Mouse (Mus musculus) liver, embryonic 13.5 days (tissue): ENCODE results near the gene Ephb4. TPM values are rescaled to one million over a fixed set of nuclear protein-coding genes. Genes with fewer than 3 reads are reported as not detected.

Source experiments
- ATAC-seq: fragments of 200-750 bp; cut with Nextera tagmentation; 2 replicates; pipeline ENCODE4 v1.8.0; 2017; ENCODE audit warnings: low read depth, mild to moderate bottlenecking, moderate number of reproducible peaks, moderate library complexity
- DNase-seq: peaks from one replicate; pipeline ENCODE4 v3.0.0; 2022
- H3K27ac ChIP-seq: fragments of 300-500 bp; sonication (generic); 2 replicates; pipeline ENCODE4 v1.5.1; 2015; ENCODE audit warnings: moderate library complexity, mild to moderate bottlenecking, inconsistent platforms
- H3K27me3 ChIP-seq: fragments of 300-500 bp; sonication (generic); 2 replicates; pipeline ENCODE4 v1.6.1; 2015; ENCODE audit warnings: mild to moderate bottlenecking, inconsistent platforms
- H3K36me3 ChIP-seq: fragments of 300-500 bp; sonication (generic); 2 replicates; pipeline ENCODE4 v1.6.1; 2015; ENCODE audit warnings: mild to moderate bottlenecking, inconsistent platforms
- H3K4me1 ChIP-seq: fragments of 300-500 bp; sonication (generic); replicated peaks from 2 replicates; pipeline ENCODE4 v1.6.1; 2015; ENCODE audit warnings: inconsistent platforms
- H3K4me2 ChIP-seq: fragments of 300-500 bp; sonication (generic); 2 replicates; pipeline ENCODE4 v1.6.1; 2015; ENCODE audit warnings: inconsistent platforms, mild to moderate bottlenecking, moderate library complexity
- H3K4me3 ChIP-seq: fragments of 300-500 bp; sonication (generic); replicated peaks from 2 replicates; pipeline ENCODE4 v1.5.1; 2015; ENCODE audit warnings: mild to moderate bottlenecking, inconsistent platforms
- H3K9ac ChIP-seq: fragments of 300-500 bp; sonication (generic); 2 replicates; pipeline ENCODE4 v1.6.1; 2015; ENCODE audit warnings: mild to moderate bottlenecking, inconsistent platforms
- H3K9me3 ChIP-seq: fragments of 300-500 bp; sonication (generic); replicated peaks from 2 replicates; pipeline ENCODE4 v1.6.1; 2016; ENCODE audit warnings: inconsistent platforms
- WGBS: fragments of 180-500 bp; shearing (Covaris S2); methylation state at CpG from one replicate; pipeline ENCODE4 v1.1.7; 2015; ENCODE audit not compliant: insufficient replicate concordance; 5-methylcytosine and 5-hydroxymethylcytosine counted together
- polyA plus RNA-seq: library from polyadenylated mRNA; unstranded; fragments of >200 nt; fragmentation: Nextera tagmentation; extraction: Ambion mirVana; gene quantifications from 2 replicates; pipeline ENCODE4 v1.2.1, GENCODE M21; 2015

The Ephb4 gene
- polyA plus RNA-seq, 1 experiment from 2014 or later, result 5.6 TPM

- H3K4me2 ChIP-seq, result peak within 1 kb of the TSS; percentile 82
- H3K36me3 ChIP-seq, result peaks cover 20% of the 10 kb centered on the region
- no peaks in the 10 kb centered on the region for H3K27me3 ChIP-seq
- peak; percentile 66 for DNase-seq
- no peaks in the 10 kb centered on the region for H3K9me3 ChIP-seq
- peak; percentile 66 for ATAC-seq
- peak within 1 kb of the TSS; percentile 62 for H3K27ac ChIP-seq
- H3K4me3 ChIP-seq, result peak within 1 kb of the TSS; percentile 63
- 33% methylated on average over 30 of the region's 30 CpGs for WGBS
- H3K9ac ChIP-seq, result peak within 1 kb of the TSS; percentile 76
- H3K4me1 ChIP-seq, result peaks cover 63% of the 10 kb centered on the region
Measured at GRCm38 (mm10) chr5:137314193-137315083, 35.5 kb upstream of the Ephb4 start, which contains the start of gene Trip6. TSS of gene Trip6 (minus strand) at chr5:137314404.

DNA sequence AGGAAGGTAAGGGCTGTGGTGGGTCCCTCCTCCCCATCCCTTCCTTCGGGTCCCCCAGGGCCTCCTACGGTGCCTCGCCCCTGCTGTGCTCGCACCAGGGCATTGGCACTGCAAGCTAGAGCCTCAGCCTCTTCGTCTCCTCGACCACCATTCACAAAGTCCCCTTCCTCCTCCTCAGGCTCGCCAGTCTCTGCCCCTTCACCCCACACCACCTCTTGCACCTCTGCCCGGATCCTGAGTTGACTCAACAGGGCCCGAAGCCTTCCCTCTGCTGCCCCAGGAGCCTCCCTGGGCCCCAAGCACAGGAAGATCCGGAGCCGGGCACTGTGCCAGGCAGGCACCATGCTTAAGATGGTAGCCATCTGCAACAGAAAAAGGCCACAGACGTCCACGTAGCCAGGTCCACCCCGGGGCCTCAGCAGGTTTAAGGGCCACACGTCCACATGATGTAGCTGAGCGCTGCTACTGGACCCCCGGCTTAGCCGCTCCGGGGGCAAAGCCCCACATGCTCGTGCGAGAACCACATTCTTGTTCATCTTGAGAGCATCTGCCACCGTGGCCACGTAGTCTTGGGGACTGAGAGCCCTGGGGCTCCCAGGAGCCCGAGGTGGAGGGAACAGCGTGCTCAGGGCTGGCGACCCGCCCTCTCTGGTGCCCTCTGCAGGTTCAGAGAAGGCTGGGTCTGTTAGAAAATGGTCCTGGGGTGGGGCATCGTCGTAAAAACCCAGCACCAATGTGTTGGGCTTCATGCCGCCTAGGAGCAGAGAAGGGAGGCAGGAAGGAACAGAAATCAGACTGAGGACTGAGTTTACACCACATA lies 34.6 kb upstream of the Ephb4 start:
- Histone ChIP-seq H3K9ac (peak overlapping the region; percentile 76; the same call in 1 of the 2 replicates), H3K4me2 (no peak overlapping the region)

DNA sequence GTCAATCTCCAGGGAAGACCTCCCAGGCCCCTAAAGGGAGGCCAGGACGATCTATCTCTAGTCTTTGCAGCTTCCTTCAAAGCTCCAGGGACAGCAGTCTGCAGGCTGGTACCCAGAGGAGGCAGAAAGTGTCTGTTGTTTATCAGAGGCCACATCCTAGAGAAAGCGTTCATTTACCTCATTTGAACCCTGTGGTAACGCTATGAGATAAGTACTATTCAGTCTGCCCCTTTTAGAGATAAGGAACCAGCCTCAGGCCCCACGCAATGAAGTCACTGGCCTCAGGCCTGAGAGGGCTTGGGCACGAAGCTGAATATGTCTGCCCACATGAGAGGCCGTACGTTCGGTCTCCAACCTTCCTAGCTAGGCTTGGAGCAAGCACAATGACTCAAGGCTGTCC lies 32.5 kb upstream of the Ephb4 start:
- Histone ChIP-seq H3K36me3 (peaks cover 3% of the 10 kb centered on the region; the same call in 1 of the 2 replicates), H3K9me3 (no peaks in the 10 kb centered on the region), H3K27ac (no peak overlapping the region), H3K4me1 (peaks cover 58% of the 10 kb centered on the region), H3K4me3 (no peak overlapping the region), H3K4me2 (no peak overlapping the region), H3K9ac (no peak overlapping the region), H3K27me3 (no peaks in the 10 kb centered on the region)
- 34% methylated on average over 8 of the region's 8 CpGs for WGBS
- ATAC-seq (no peak), DNase-seq (no peak)

More for the DNA sequence above, 34.6 kb upstream of the Ephb4 start:
- Histone ChIP-seq H3K9me3 (no peaks in the 10 kb centered on the region), H3K36me3 (peaks cover 11% of the 10 kb centered on the region), H3K4me1 (peaks cover 63% of the 10 kb centered on the region), H3K4me3 (no peak overlapping the region), H3K27ac (no peak overlapping the region), H3K27me3 (no peaks in the 10 kb centered on the region)
- 51% methylated on average over 30 of the region's 30 CpGs for WGBS
- ATAC-seq (peak; percentile 27; the same call in 1 of the 2 replicates), DNase-seq (no peak)

GRCm38 (mm10) chr5:137318570-137318969 lies 31.3 kb upstream of the Ephb4 start:
- H3K9me3 ChIP-seq, result no peaks in the 10 kb centered on the region
- no peak overlapping the region for H3K4me3 ChIP-seq
- no peak overlapping the region for H3K4me2 ChIP-seq
- no peak overlapping the region for H3K27ac ChIP-seq
- peaks cover 4% of the 10 kb centered on the region; the same call in 1 of the 2 replicates for H3K36me3 ChIP-seq
- 71% methylated on average over 1 of the region's 1 CpGs for WGBS
- H3K27me3 ChIP-seq, result no peaks in the 10 kb centered on the region
- DNase-seq (no peak), ATAC-seq (no peak)
- no peak overlapping the region for H3K9ac ChIP-seq
- H3K4me1 ChIP-seq, result peaks cover 46% of the 10 kb centered on the region

DNA sequence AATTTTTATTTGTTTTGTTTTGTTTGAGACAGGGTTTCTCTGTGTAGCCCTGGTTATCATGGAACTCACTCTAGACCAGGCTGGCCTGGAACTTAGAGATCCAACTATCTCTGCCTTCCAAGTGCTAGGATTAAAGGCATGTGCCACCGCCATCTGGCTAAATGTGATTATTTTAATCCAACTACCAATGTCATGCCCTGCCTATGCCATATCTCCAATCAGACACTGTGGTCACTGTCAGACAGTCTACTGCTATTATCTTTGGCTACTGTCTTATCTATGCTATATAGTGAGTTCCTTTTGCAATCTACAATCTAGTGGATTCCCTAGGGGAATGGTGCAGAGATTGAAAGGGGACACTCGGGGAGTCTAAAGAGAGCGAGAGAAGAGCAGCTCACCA lies 28.9 kb upstream of the Ephb4 start:
- DNase-seq, result no peak
- Histone ChIP-seq H3K4me3 (no peak overlapping the region), H3K36me3 (peaks cover 4% of the 10 kb centered on the region; the same call in 1 of the 2 replicates), H3K4me1 (peaks cover 24% of the 10 kb centered on the region), H3K9me3 (no peaks in the 10 kb centered on the region), H3K27me3 (no peaks in the 10 kb centered on the region), H3K9ac (no peak overlapping the region), H3K4me2 (no peak overlapping the region), H3K27ac (no peak overlapping the region)
- 74% methylated on average over 3 of the region's 3 CpGs for WGBS
- ATAC-seq, result peak; percentile 75

DNA sequence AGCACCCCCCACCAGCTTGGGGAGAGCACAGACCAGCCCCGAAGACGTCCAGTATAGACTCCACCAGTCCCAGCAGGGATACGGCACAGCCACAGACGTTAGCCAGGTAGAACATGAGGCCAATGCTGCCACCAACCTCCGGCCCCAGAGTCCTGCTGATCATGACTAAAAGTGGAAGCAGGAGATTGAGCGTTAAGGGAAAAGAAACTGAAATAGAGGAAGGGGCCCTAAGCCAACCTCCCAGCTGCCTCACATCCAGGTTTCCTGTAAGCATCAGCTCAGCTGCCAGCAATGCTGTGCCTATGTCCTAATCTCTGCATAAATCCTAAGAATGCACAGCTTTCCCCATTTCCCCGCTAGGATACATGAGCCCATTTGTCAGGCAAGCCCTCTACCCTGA lies 19.0 kb upstream of the Ephb4 start:
- no peak overlapping the region for H3K4me2 ChIP-seq
- WGBS, result 56% methylated on average over 7 of the region's 7 CpGs
- no peaks in the 10 kb centered on the region for H3K9me3 ChIP-seq
- DNase-seq (no peak), ATAC-seq (no peak)
- H3K27ac ChIP-seq, result no peak overlapping the region
- H3K4me1 ChIP-seq, result peaks cover 26% of the 10 kb centered on the region
- no peaks in the 10 kb centered on the region for H3K36me3 ChIP-seq
- no peak overlapping the region for H3K9ac ChIP-seq
- H3K4me3 ChIP-seq, result no peak overlapping the region
- no peaks in the 10 kb centered on the region for H3K27me3 ChIP-seq

DNA sequence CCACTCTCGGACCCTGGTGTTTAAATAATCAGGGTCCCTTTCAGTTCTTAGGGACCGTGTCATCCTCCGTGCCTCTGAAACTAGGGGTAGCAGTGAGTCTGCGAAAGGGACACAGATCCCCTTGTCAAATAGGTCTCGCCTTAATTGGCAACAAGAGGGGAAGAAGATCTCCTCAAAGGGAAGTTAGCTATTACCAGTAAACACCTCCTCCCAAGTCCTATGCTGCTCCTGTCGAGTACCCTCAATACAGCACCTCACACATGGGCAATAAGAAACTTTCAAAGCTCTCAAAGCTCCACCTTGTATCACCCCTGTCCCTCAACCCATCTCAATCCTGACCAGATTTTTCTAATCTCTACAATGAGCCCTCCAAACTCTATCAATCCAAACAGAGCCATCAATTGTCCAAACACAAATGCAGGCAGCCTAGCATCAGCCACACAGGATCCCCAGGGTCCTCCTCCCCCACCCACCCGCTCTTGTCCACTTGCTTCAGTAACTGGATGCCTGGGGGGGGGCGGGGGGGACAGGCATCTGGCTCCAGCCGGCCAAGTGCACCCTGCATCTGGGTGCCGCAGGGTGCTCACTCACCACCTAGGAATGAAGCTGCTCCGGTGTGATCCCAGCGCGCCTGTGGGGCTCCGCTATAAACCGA lies 16.9 kb upstream of the Ephb4 start:
- Histone ChIP-seq H3K4me3 (peak overlapping the region; percentile 68), H3K9me3 (no peaks in the 10 kb centered on the region), H3K27ac (0 out of 2 replicates have a peak overlapping the region, but pooled peaks have one; percentile 23), H3K9ac (peak overlapping the region; percentile 70), H3K27me3 (no peaks in the 10 kb centered on the region), H3K4me1 (peaks cover 45% of the 10 kb centered on the region), H3K36me3 (no peaks in the 10 kb centered on the region), H3K4me2 (peak overlapping the region; percentile 91)
- WGBS, result 10% methylated on average over 15 of the region's 15 CpGs
- ATAC-seq (0 out of 2 replicates have a peak, but pooled peaks have one; percentile 2), DNase-seq (no peak)

DNA sequence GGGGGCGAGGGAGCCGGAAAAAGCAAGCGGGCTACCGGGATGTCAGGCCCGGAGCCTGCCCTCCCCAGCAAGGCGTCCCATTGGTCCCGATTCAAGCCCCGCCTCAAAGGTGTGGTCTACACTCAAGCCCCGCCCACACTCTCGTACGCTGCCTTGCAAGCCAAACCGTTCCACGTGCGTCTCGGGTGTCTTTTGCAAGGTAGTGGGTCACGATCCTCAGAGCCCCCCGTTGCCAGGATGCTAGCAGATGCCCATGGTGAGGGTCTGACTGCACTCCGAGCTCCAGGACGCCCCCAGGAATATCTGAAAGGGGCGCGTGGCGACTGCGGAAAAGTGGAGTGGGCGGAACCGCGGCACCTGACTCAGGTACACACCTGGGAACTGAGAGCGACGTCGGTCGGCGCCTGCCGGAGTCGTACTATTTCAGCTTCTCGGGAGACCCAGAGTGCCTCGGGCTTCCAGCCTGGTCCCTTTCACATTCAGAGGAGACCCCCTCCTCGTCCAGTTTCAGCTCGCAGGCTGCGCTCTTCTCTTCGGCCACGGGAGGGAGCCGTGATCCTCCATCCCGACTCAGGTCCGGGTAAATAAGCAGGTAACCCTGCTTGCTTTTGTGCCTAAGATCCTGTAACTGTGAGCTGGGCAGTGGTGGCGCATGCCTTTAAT lies 16.3 kb upstream of the Ephb4 start, which contains the start of gene Slc12a9:
Slc12a9 (minus strand) TSS at position 86 of the 663 bp plus-strand sequence.
- H3K4me3 ChIP-seq, result peak within 1 kb of the TSS; percentile 68
- H3K4me2 ChIP-seq, result peak within 1 kb of the TSS; percentile 91
- H3K36me3 ChIP-seq, result no peaks in the 10 kb centered on the region
- ATAC-seq (peak; percentile 82), DNase-seq (peak; percentile 90)
- 0 out of 2 replicates have a peak within 1 kb of the TSS, but pooled peaks have one; percentile 23 for H3K27ac ChIP-seq
- under 1% methylated on average over 44 of the region's 44 CpGs for WGBS
- H3K9ac ChIP-seq, result peak within 1 kb of the TSS; percentile 70
- H3K27me3 ChIP-seq, result no peaks in the 10 kb centered on the region
- no peaks in the 10 kb centered on the region for H3K9me3 ChIP-seq
- peaks cover 47% of the 10 kb centered on the region for H3K4me1 ChIP-seq

DNA sequence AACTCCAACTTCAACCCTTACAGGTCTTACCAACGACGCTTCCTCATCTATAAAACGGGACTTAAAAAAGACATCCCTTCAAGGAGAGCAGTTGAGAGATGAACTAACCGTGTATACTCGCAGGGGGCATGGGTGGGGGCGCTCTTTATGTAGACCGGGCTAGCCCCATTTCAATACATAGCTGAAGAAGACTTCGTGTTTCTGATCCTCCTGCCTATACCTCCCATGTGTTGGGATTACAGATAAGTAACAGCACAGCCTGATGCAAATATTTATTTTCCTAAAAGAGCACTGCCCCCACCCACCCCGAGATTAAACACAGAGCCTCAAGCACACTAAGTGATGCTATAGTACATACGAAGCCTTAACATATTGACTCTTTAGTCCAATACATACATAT lies 15.6 kb upstream of the Ephb4 start:
- no peak overlapping the region for H3K27ac ChIP-seq
- no peaks in the 10 kb centered on the region for H3K9me3 ChIP-seq
- ATAC-seq (no peak), DNase-seq (no peak)
- H3K9ac ChIP-seq, result no peak overlapping the region
- H3K36me3 ChIP-seq, result no peaks in the 10 kb centered on the region
- WGBS, result 35% methylated on average over 10 of the region's 10 CpGs
- H3K4me1 ChIP-seq, result peaks cover 54% of the 10 kb centered on the region
- H3K4me2 ChIP-seq, result peak overlapping the region; percentile 91
- peak overlapping the region; percentile 68 for H3K4me3 ChIP-seq
- peaks cover 4% of the 10 kb centered on the region; the same call in 1 of the 2 replicates for H3K27me3 ChIP-seq

DNA sequence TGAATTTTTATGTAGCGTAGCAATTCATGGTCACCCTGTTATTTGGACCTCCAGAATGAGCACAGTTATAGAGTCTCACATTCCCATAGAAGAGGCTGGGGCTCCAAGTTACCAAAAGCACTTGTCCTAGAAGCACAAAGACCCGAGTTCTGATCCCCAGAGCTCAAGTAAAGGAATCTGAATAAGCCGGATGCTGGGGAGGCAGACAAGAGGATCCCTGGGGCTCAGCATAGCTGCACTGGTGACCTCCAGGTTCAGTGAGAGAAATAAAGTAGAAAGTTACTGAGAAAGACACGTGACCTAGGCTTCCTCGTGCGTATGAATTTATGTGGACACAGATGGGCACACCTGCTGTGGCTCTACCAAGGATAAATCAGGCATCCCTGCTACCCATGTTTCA lies 14.8 kb upstream of the Ephb4 start:
- no peak for ATAC-seq
- Histone ChIP-seq H3K27me3 (peaks cover 8% of the 10 kb centered on the region; the same call in 1 of the 2 replicates), H3K4me1 (peaks cover 61% of the 10 kb centered on the region), H3K4me2 (no peak overlapping the region), H3K36me3 (no peaks in the 10 kb centered on the region), H3K4me3 (no peak overlapping the region), H3K9ac (no peak overlapping the region), H3K9me3 (no peaks in the 10 kb centered on the region), H3K27ac (no peak overlapping the region)
- 70% methylated on average over 6 of the region's 6 CpGs for WGBS
- no peak for DNase-seq
